Mouse (Mus musculus): ENCODE results near the gene Adad1. TPM values are rescaled to one million over a fixed set of nuclear protein-coding genes. Genes with fewer than 3 reads are reported as not detected.

Gene Adad1
- total RNA-seq (2022) = not detected

DNA sequence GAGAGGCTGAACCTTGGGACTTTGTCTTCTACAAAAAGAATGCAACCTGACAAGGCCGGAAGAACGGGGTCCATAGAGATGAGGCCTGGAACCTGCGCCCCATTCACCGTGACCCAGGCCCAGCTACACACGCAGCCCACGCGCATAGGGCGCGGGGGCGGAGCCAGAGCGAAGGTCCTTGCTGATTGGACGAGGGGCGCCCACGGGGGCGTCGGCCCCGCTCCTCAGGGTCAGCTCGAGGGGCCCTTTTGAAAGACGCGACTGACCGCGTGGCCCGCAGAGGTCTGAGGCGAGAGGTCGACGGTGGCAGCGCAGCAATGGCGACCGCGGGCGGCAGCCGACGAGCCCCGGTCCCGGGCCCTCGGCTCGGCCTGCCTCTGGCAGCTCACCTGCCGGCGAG, at the start of gene Adad1:
TSS of gene Adad1 (plus strand) at position 122 of the 400 bp plus-strand sequence.
- DNase-seq (ENCODE audit: low spot score in 2 of 2) = no peak

DNA sequence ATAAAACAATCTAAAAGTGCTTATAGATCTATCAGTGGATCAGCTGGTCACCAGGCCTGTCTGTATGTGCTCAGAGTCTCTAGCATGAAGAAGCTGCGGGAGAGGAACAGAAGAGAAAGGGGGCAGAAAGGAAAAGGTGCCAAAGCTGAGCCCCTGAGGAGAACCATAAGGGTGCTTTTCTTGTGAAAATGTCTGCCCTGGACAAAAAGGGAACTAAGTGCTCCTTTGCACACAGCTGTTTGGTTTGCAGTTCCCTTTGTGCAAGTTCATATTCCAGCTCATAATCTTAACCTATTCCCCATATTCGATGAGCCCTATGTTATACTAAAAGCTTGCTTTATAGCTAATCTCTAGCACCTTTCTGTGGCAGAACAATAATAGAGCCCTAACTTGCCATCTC, 25.3 kb upstream of the Adad1 start:
- DNase-seq (ENCODE audit: low spot score in 2 of 2) = no peak

GRCm38 (mm10) chr3:37039811-37040210, 23.5 kb upstream of the Adad1 start:
- DNase-seq (ENCODE audit: low spot score in 2 of 2) = no peak

- no peak for DNase-seq (ENCODE audit: low spot score in 2 of 2)
These were observed 11.8 kb upstream of the Adad1 start for GRCm38 (mm10) chr3:37051491-37051890.

- DNase-seq (ENCODE audit: low spot score in 2 of 2) = peak; percentile 28 to 33
These were observed 9.9 kb downstream of the Adad1 start for GRCm38 (mm10) chr3:37073211-37073610.

DNA sequence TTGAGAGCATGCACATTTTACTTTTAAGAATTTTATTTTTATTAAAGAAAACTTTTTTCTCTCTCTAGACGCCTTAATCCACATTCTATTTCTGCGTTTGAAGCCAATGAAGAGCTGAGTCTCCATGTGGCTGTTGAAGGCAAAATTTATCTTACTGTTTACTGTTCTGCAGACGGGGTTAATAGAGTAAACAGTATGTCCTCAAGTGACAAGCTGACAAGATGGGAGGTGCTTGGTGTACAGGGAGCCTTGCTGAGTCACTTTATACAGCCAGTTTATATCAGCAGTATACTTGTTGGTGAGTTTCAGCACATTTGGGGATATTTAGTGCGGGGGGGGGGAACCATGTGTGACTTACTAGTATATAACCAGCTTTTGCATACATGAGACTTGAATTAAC, 21.5 kb downstream of the Adad1 start:
- no peak for DNase-seq (ENCODE audit: low spot score in 2 of 2)

GRCm38 (mm10) chr3:37090721-37091120, 27.4 kb downstream of the Adad1 start:
- no peak for DNase-seq (ENCODE audit: low spot score in 2 of 2)

- no peak for DNase-seq (ENCODE audit: low spot score in 2 of 2)
These were observed 62.3 kb downstream of the Adad1 start, which contains the start of gene Il2 for GRCm38 (mm10) chr3:37125655-37126054. TSS of gene Il2 (minus strand) at chr3:37125959.

DNA sequence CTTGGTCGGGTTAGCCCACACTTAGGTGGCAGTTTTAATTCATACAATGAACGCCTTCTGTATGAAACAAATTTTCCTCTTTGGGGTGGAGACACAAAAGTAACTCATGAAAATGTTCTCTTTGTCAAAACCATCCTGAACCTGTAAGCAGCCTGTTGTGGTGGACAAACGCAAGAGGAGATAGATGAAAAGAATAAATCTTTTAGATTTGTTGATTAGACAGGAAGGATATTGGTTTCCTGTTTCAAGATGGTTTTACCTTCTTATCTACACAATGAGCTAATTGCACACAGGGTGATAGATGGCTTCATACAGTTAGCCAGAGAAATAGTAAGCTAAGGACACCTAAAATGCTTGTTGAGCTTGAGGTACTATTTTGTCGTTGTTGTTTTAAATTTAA, 62.8 kb downstream of the Adad1 start:
- DNase-seq (ENCODE audit: low spot score in 2 of 2) = no peak

- DNase-seq (ENCODE audit: low spot score in 2 of 2) = peak; percentile 5 to 15
These were observed 64.9 kb downstream of the Adad1 start for GRCm38 (mm10) chr3:37128269-37128668.

DNA sequence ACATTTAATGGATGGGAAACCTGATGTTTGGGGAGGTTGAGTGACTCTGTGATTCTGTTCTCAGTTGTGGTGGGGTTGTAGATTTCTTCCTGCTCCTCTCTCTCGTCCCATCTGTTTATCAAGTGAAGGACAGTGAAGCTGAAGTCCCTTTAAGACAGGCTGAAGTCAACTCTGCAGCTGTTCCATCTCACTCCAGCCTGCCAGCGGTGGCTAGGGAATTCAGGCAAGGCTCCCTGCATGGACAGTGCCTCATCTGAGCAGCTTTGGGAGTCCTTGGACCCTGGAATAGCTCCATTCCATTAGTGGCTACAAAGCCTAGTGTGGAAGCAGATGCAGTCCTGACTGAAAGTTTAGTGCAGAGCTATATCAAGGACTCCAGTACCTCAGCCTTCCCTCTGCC, 65.7 kb downstream of the Adad1 start:
- DNase-seq (ENCODE audit: low spot score in 2 of 2) = peak in 1 of 2 experiments; percentile 18

GRCm38 (mm10) chr3:37137231-37137630, 73.9 kb downstream of the Adad1 start:
- no peak for DNase-seq (ENCODE audit: low spot score in 2 of 2)

DNA sequence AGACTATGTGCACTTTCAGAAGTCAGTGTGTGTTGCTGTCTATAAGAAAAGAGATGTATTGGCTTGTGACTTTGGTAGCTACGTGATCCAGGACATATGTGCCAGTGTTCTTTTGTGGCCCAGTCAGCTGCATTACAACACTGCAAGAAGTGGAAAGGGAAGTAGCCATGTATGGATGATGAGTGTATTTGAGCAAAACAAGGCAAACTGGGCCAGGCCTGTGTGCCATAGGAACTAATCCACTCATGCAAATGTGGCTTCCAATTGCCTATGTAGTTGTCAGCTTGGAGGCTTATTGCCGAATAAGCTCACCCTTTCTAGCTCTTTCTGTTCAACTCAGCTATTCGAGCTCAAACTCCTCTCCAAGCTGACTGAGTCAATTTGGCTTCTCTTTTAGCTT, 75.9 kb downstream of the Adad1 start:
- DNase-seq (ENCODE audit: low spot score in 2 of 2) = no peak

DNA sequence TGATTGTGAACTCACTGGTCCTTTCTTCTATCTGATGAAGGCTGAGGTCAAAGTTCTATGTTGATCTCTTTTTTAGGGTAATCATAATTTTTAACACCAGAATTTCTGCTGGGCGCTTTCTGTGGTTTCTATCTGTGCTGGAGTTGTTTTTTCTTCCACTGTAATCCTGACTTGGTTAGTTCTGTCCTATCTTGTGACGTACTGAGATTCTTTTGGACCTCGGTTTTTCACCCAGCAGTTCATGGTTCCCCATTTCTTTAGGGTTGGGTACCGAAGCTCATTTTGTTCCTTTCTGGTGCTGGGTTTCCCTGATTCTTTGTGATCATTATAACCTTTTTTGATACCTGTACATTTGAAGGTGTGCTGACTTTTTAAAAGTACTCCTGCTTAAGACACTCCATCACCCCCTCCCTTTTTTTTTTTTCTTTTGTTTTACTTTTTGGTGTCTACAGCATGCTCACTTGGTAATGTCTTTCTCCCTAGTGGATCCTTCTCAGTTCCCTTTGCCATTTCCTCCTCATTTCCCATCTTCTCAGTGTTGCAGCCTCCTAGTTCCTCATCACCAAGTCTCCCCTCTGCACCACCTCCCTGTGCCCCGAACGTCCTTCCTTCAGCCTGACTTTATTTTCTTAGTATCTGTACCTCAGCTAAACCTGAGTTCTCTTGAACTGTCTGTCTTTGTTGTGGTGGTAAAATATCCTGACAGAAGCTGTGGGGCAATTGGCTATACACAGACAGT, 77.0 kb downstream of the Adad1 start:
- no peak for DNase-seq (ENCODE audit: low spot score in 2 of 2)

DNA sequence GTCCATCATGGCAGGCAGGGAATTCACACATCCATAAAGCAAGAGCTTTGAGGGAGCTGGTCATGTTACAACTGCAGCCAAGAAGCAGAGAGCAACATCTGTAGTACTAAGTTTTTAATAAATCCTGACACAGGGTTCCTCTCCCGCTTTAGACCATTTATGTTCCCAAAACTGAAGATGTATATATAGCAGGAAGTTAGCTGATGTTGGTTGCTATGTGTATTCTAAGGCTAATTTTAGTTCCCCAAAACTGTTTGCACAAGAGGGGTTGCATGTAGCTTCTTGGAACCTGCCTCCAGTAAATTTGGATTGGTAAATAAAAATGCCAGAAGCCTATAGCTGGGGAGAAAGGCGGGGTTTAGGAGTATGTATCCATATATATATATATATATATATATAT, 78.5 kb downstream of the Adad1 start:
- DNase-seq (ENCODE audit: low spot score in 2 of 2) = no peak

- DNase-seq (ENCODE audit: low spot score in 2 of 2) = no peak
These were observed 81.7 kb downstream of the Adad1 start for GRCm38 (mm10) chr3:37144979-37145378.

- no peak for DNase-seq (ENCODE audit: low spot score in 2 of 2)
These were observed 83.1 kb downstream of the Adad1 start for GRCm38 (mm10) chr3:37146406-37146805.

DNA sequence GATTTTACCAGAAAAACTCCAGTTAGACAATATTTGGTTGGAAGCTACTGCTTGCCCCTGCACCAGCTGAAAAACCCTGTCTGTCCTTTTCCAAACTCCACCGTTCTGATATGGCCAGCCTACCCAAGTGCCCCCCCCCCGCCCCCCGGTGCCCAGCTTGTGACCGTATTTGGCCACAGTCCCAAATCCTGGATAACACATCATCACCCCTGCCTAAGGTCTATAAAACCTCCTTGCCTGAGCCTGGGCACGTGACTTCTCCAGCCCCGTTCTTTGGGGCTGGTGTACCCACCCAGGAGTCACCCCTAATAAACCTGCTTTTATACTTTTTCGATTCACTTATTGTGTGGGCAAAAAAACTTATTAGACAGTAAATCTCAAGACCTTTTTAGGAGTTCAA, 83.5 kb downstream of the Adad1 start:
- no peak for DNase-seq (ENCODE audit: low spot score in 2 of 2)

- no peak for DNase-seq (ENCODE audit: low spot score in 2 of 2)
These were observed 88.9 kb downstream of the Adad1 start for GRCm38 (mm10) chr3:37152274-37152673.

GRCm38 (mm10) chr3:37153004-37153403, 89.7 kb downstream of the Adad1 start:
- no peak for DNase-seq (ENCODE audit: low spot score in 2 of 2)

DNA sequence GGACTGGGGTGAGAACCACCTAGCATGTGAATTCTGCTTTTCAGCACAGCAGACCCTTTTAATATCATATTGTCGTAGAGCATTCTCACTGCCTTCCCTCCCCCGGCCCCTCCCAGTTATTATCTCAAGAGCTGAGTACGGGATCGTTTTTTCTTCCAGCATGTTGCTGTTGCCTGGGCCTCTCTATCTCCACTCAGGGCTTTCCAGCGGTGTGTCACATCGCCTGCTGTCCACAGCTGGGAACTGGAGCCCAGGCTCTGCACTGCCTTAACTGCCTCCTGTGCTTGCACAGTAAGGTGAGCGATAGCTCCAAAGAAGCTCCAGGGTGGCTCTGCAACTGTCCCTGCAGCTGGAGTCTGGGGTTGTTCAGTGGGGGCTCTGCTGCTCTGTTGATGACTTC, 91.1 kb downstream of the Adad1 start:
- DNase-seq (ENCODE audit: low spot score in 2 of 2) = no peak

DNA sequence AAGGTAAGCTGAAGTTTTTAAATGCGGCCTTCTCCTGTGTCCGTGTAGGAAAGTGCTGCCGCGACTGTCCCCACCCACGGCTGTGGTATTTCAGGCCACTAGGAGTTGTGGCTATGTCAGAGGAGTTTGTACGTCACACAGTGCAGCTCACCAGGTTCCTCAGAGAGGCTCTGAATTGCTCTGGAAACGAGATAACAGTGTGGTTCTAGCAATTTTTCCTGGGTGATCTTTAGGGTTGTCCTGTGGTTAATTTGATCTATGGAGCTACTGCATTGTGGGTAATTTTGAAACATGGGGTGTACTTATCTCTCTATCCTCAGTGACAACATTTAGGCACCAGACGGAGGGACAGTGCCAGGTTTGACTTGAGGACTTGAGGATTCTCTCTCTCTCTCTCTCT, 93.8 kb downstream of the Adad1 start:
- no peak for DNase-seq (ENCODE audit: low spot score in 2 of 2)

DNA sequence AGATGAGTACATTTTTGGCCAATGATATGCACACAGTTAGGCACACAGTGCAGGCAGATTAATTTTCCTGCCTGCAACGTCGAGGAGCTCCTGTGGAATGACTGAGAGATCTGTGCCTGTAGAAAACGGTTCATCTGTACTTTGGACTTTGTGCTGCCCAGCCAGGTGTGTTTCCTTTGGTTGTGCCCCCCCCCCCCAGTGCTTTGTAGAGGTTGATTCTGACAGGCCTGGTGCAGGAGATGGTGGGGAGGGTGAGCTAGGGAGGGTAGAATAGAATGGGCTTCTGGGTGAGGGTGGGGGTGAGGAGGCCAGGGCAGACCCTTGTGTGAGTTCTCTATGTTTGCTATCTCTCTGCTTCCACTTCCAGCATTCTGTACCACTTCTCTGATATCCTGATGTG, 94.9 kb downstream of the Adad1 start:
- DNase-seq (ENCODE audit: low spot score in 2 of 2) = no peak

GRCm38 (mm10) chr3:37161096-37161495, 97.8 kb downstream of the Adad1 start:
- DNase-seq (ENCODE audit: low spot score in 2 of 2) = no peak

Data from gastrocnemius, adult 8-10 months (tissue).